Mouse (Mus musculus): ENCODE results near the gene Camk2g. TPM values are rescaled to one million over a fixed set of nuclear protein-coding genes. Genes with fewer than 3 reads are reported as not detected.

Camk2g gene
- polyA plus RNA-seq, 1 experiment from 2014 or later = 50.2 TPM

GRCm38 (mm10) chr14:20768581-20768980 lies 25.3 kb downstream of the Camk2g start:
- no peak overlapping the region for H3K9ac ChIP-seq (ENCODE audit: low read depth, low read length)
- H3K4me3 ChIP-seq (ENCODE audit: low read length) = no peak overlapping the region
- peaks cover 54% of the 10 kb centered on the region for H3K36me3 ChIP-seq (ENCODE audit: control insufficient read depth, insufficient read depth, low read length)
- H3K4me1 ChIP-seq (ENCODE audit: control insufficient read depth, insufficient read depth, low read length) = no peaks in the 10 kb centered on the region
- no peak overlapping the region for H3K4me2 ChIP-seq (replicated peaks; ENCODE audit: low read depth, low read length)
- H3K27ac ChIP-seq (ENCODE audit: low read depth, low read length) = no peak overlapping the region
- no peaks in the 10 kb centered on the region for H3K27me3 ChIP-seq (ENCODE audit: control insufficient read depth, insufficient read depth, low read length)
- ATAC-seq (ENCODE audit: low FRiP score, low TSS enrichment) = no peak
- 86% methylated on average over 5 of the region's 5 CpGs for WGBS
- H3K9me3 ChIP-seq (ENCODE audit: control insufficient read depth, low read length) = no peaks in the 10 kb centered on the region

GRCm38 (mm10) chr14:20767936-20768335 lies 26.0 kb downstream of the Camk2g start:
- Histone ChIP-seq H3K4me1 (ENCODE audit: control insufficient read depth, insufficient read depth, low read length) (no peaks in the 10 kb centered on the region), H3K9me3 (ENCODE audit: control insufficient read depth, low read length) (no peaks in the 10 kb centered on the region), H3K4me3 (ENCODE audit: low read length) (no peak overlapping the region), H3K4me2 (replicated peaks; ENCODE audit: low read depth, low read length) (no peak overlapping the region), H3K36me3 (ENCODE audit: control insufficient read depth, insufficient read depth, low read length) (peaks cover 60% of the 10 kb centered on the region), H3K27me3 (ENCODE audit: control insufficient read depth, insufficient read depth, low read length) (no peaks in the 10 kb centered on the region), H3K27ac (ENCODE audit: low read depth, low read length) (no peak overlapping the region), H3K9ac (ENCODE audit: low read depth, low read length) (no peak overlapping the region)
- ATAC-seq (ENCODE audit: low FRiP score, low TSS enrichment) = no peak
- WGBS = 95% methylated on average over 7 of the region's 7 CpGs

- no peaks in the 10 kb centered on the region for H3K27me3 ChIP-seq (ENCODE audit: control insufficient read depth, insufficient read depth, low read length)
- peak; percentile 77 for ATAC-seq (ENCODE audit: low FRiP score, low TSS enrichment)
- H3K4me1 ChIP-seq (ENCODE audit: control insufficient read depth, insufficient read depth, low read length) = no peaks in the 10 kb centered on the region
- no peak overlapping the region for H3K27ac ChIP-seq (ENCODE audit: low read depth, low read length)
- WGBS = 23% methylated on average over 12 of the region's 12 CpGs
- no peak overlapping the region for H3K9ac ChIP-seq (ENCODE audit: low read depth, low read length)
- H3K9me3 ChIP-seq (ENCODE audit: control insufficient read depth, low read length) = no peaks in the 10 kb centered on the region
- H3K36me3 ChIP-seq (ENCODE audit: control insufficient read depth, insufficient read depth, low read length) = peaks cover 75% of the 10 kb centered on the region
- H3K4me2 ChIP-seq (replicated peaks; ENCODE audit: low read depth, low read length) = no peak overlapping the region
- H3K4me3 ChIP-seq (ENCODE audit: low read length) = no peak overlapping the region
These were observed 28.1 kb downstream of the Camk2g start for GRCm38 (mm10) chr14:20765642-20766258.

DNA sequence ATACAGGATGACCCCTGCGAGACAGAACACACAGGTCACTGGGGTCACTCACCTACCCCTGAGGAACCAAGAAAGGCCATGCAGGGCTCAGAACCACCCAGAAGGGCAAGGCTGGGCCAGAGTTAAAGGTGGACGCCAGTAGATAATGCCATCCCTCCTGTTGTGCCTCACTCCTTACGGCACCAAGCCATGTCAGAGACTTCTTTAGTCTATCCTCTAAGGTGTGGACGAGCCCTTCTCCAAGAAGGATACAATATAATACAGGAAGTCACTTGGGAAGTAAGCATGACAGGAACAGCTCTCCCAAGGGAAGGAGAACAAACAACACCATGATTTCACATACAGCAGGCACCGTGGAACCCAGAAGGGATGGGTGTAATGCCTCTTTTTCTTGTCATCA lies 28.9 kb downstream of the Camk2g start:
- Histone ChIP-seq H3K4me1 (ENCODE audit: control insufficient read depth, insufficient read depth, low read length) (no peaks in the 10 kb centered on the region), H3K27me3 (ENCODE audit: control insufficient read depth, insufficient read depth, low read length) (no peaks in the 10 kb centered on the region), H3K4me3 (ENCODE audit: low read length) (no peak overlapping the region), H3K9ac (ENCODE audit: low read depth, low read length) (no peak overlapping the region), H3K36me3 (ENCODE audit: control insufficient read depth, insufficient read depth, low read length) (peaks cover 75% of the 10 kb centered on the region), H3K4me2 (replicated peaks; ENCODE audit: low read depth, low read length) (no peak overlapping the region), H3K9me3 (ENCODE audit: control insufficient read depth, low read length) (no peaks in the 10 kb centered on the region), H3K27ac (ENCODE audit: low read depth, low read length) (no peak overlapping the region)
- WGBS = 88% methylated on average over 5 of the region's 5 CpGs
- ATAC-seq (ENCODE audit: low FRiP score, low TSS enrichment) = no peak

DNA sequence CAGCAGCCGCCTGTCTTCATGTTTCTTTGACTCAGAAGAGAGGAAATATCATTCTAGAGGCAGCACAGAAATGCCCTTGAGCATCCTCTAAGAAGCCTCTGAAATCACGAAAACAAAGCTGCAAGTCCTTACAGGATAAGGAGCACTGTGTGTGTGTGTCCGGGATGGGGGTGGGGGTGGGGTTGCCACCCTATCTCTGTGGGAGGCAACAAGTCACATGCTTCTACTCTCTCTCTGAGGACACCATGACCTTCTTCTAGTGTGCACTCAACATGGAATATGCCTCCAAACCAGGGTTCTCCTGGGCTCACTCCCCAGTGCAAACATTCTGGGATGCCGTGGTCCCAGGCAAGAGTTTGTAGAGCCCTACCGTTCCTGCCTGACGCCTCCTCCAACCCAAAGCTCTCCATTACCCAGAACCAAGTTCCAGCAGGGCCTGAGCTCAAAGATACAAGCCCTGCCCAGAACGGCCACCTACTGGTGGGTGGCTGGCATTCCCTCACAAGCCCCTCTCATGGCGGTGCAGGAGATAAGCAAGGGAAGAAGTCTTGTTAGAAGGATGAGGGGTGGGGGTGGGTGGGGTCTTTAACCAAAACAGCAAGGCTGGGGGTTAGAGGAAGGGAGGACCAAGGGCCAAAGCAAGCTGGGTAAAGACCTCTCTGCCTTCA lies 35.0 kb downstream of the Camk2g start:
- WGBS = 81% methylated on average over 8 of the region's 8 CpGs
- peaks cover 85% of the 10 kb centered on the region for H3K36me3 ChIP-seq (ENCODE audit: control insufficient read depth, insufficient read depth, low read length)

DNA sequence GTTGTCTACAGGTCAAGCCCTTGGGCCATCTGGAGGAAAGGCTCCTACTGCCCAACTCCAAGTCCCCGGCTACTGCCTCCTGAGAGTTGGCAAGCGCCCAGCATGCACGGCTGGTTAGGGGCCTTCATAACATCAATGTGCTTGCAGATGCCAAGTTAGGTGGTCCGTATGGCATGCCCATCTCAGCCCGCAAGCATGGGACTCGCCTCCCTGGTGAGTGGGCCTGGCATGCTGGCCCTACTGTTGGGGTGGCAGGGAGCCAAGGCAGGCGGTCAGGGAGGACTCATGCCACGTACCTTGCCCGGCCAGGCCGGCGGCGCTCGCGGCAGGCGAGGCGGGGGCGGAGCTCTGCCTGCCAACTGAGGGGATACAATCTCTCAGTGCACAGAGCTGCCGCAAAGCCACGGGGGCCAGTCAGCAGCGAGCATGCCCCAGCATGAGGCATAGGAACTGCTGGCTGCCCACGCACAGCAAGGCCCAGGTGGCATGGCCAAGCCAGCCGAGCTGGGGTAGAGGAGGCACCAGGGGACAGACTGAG lies 36.4 kb downstream of the Camk2g start:
- Histone ChIP-seq H3K9me3 (ENCODE audit: control insufficient read depth, low read length) (no peaks in the 10 kb centered on the region), H3K9ac (ENCODE audit: low read depth, low read length) (no peak overlapping the region), H3K4me2 (replicated peaks; ENCODE audit: low read depth, low read length) (no peak overlapping the region), H3K27me3 (ENCODE audit: control insufficient read depth, insufficient read depth, low read length) (no peaks in the 10 kb centered on the region), H3K4me3 (ENCODE audit: low read length) (no peak overlapping the region), H3K4me1 (ENCODE audit: control insufficient read depth, insufficient read depth, low read length) (no peaks in the 10 kb centered on the region), H3K27ac (ENCODE audit: low read depth, low read length) (no peak overlapping the region), H3K36me3 (ENCODE audit: control insufficient read depth, insufficient read depth, low read length) (peaks cover 72% of the 10 kb centered on the region)
- 95% methylated on average over 22 of the region's 22 CpGs for WGBS
- ATAC-seq (ENCODE audit: low FRiP score, low TSS enrichment) = no peak

More for the DNA sequence above, 35.0 kb downstream of the Camk2g start:
- Histone ChIP-seq H3K4me1 (ENCODE audit: control insufficient read depth, insufficient read depth, low read length) (no peaks in the 10 kb centered on the region), H3K27ac (ENCODE audit: low read depth, low read length) (no peak overlapping the region), H3K9me3 (ENCODE audit: control insufficient read depth, low read length) (no peaks in the 10 kb centered on the region), H3K9ac (ENCODE audit: low read depth, low read length) (no peak overlapping the region), H3K4me2 (replicated peaks; ENCODE audit: low read depth, low read length) (no peak overlapping the region), H3K27me3 (ENCODE audit: control insufficient read depth, insufficient read depth, low read length) (no peaks in the 10 kb centered on the region), H3K4me3 (ENCODE audit: low read length) (no peak overlapping the region)
- no peak for ATAC-seq (ENCODE audit: low FRiP score, low TSS enrichment)

DNA sequence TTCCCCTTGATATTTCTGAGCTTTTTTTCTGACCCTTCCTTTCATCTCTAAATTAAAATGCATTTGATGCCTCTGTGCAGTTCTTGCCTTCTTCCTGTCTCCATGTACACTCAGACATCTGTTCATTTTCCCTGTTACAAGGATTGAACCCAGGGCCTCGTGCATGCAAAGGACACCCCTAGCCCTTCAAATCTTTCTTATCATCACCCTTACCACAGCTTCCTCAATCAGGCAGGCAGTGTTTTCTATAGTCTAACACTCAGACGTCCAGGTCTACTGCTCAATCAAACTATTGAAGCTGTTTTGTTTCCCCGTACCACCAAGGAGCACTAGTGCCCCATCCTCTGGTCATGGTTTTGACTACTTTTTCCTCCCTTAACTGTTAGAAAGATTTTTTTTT lies 40.1 kb downstream of the Camk2g start:
- WGBS = 89% methylated on average over 3 of the region's 3 CpGs
- Histone ChIP-seq H3K9me3 (ENCODE audit: control insufficient read depth, low read length) (no peaks in the 10 kb centered on the region), H3K9ac (ENCODE audit: low read depth, low read length) (no peak overlapping the region), H3K4me2 (replicated peaks; ENCODE audit: low read depth, low read length) (no peak overlapping the region), H3K4me3 (ENCODE audit: low read length) (no peak overlapping the region), H3K27me3 (ENCODE audit: control insufficient read depth, insufficient read depth, low read length) (no peaks in the 10 kb centered on the region), H3K27ac (ENCODE audit: low read depth, low read length) (no peak overlapping the region), H3K4me1 (ENCODE audit: control insufficient read depth, insufficient read depth, low read length) (no peaks in the 10 kb centered on the region), H3K36me3 (ENCODE audit: control insufficient read depth, insufficient read depth, low read length) (peaks cover 38% of the 10 kb centered on the region)
- no peak for ATAC-seq (ENCODE audit: low FRiP score, low TSS enrichment)

- Histone ChIP-seq H3K9me3 (ENCODE audit: control insufficient read depth, low read length) (no peaks in the 10 kb centered on the region), H3K27ac (ENCODE audit: low read depth, low read length) (no peak overlapping the region), H3K4me1 (ENCODE audit: control insufficient read depth, insufficient read depth, low read length) (no peaks in the 10 kb centered on the region), H3K9ac (ENCODE audit: low read depth, low read length) (no peak overlapping the region), H3K4me2 (replicated peaks; ENCODE audit: low read depth, low read length) (no peak overlapping the region), H3K36me3 (ENCODE audit: control insufficient read depth, insufficient read depth, low read length) (peaks cover 25% of the 10 kb centered on the region), H3K4me3 (ENCODE audit: low read length) (no peak overlapping the region), H3K27me3 (ENCODE audit: control insufficient read depth, insufficient read depth, low read length) (no peaks in the 10 kb centered on the region)
- WGBS = 57% methylated on average over 5 of the region's 5 CpGs
- no peak for ATAC-seq (ENCODE audit: low FRiP score, low TSS enrichment)
These were observed 43.4 kb downstream of the Camk2g start for GRCm38 (mm10) chr14:20750503-20750902.

DNA sequence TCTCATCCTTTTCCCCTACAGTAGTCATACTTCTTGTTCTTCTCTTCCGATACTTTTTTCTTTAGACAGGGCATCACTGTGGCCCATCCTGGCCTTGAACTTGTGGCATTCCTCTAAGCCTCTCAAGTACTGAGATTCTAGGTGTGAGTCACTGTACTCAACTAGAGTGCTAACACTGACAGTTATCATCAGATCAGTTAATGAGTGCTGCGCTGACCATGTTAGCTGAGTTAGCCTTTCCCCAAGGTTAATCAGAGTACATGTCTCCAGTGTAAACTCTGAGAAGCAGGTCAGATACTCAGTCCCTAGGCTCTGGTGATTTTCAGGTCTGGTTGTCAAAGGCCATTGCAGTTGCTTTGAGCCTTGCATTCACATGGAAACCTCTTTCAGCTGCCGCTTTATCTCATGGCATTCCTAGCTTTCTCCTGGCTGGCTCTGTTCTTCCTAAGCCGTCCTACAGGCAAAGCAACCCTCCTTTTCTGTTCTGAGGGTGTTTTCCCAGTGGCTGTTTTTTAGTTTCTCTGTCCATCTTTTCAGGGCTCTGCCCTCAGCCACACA lies 44.3 kb downstream of the Camk2g start:
- Histone ChIP-seq H3K9ac (ENCODE audit: low read depth, low read length) (no peak overlapping the region), H3K9me3 (ENCODE audit: control insufficient read depth, low read length) (no peaks in the 10 kb centered on the region), H3K36me3 (ENCODE audit: control insufficient read depth, insufficient read depth, low read length) (peaks cover 24% of the 10 kb centered on the region), H3K27ac (ENCODE audit: low read depth, low read length) (no peak overlapping the region), H3K4me2 (replicated peaks; ENCODE audit: low read depth, low read length) (no peak overlapping the region), H3K4me3 (ENCODE audit: low read length) (no peak overlapping the region), H3K4me1 (ENCODE audit: control insufficient read depth, insufficient read depth, low read length) (no peaks in the 10 kb centered on the region), H3K27me3 (ENCODE audit: control insufficient read depth, insufficient read depth, low read length) (no peaks in the 10 kb centered on the region)
- no peak for ATAC-seq (ENCODE audit: low FRiP score, low TSS enrichment)
- 85% methylated on average over 4 of the region's 4 CpGs for WGBS
